Mouse (Mus musculus) spleen, adult 2 months (tissue): ENCODE measurements at regions not wholly inside any gene's neighbourhood (a gene's known extent, or its start where the extent isn't known, plus 50 kb on each side); places are given as distances from the start of the nearest gene placed in this dataset.

ENCODE experiments used
- DNase-seq, 2 experiments: peaks; one replicate each; pipeline versions ENCODE4 v3.0.0 to v3.0.0-alpha.2; 2012 to 2021; ENCODE audit warnings: low spot score in 2 of 2, low read depth in 1 of 2
- H3K27ac ChIP-seq: fragments of 200-500 bp; 2 replicates; pipeline ENCODE4 v1.5.1; 2012; ENCODE audit warnings: low read length, inconsistent platforms; ENCODE audit not compliant: insufficient read depth
- H3K27me3 ChIP-seq: fragments of 200-500 bp; 2 replicates; pipeline ENCODE4 v1.6.1; 2012; ENCODE audit warnings: mild to moderate bottlenecking, moderate library complexity, low read length, inconsistent platforms; ENCODE audit not compliant: control insufficient read depth, insufficient read depth
- H3K36me3 ChIP-seq: fragments of 200-500 bp; 2 replicates; pipeline ENCODE4 v1.6.1; 2012; ENCODE audit warnings: mild to moderate bottlenecking, low read length, inconsistent platforms; ENCODE audit not compliant: control insufficient read depth, insufficient read depth
- H3K4me1 ChIP-seq: fragments of 200-500 bp; 2 replicates; pipeline ENCODE4 v1.6.1; 2011; ENCODE audit warnings: inconsistent platforms; ENCODE audit not compliant: control insufficient read depth, insufficient read depth, insufficient read length
- H3K4me3 ChIP-seq: fragments of 200-500 bp; 2 replicates; pipeline ENCODE4 v1.5.1; 2011; ENCODE audit warnings: mild to moderate bottlenecking, inconsistent platforms; ENCODE audit not compliant: insufficient read depth, insufficient read length; ENCODE audit errors: extremely low read depth
- CTCF ChIP-seq: fragments of 200-500 bp; IDR thresholded peaks from 2 replicates; pipeline ENCODE4 v1.5.1; 2011; ENCODE audit warnings: mild to moderate bottlenecking, inconsistent platforms; ENCODE audit not compliant: insufficient read depth, insufficient read length, insufficient replicate concordance; ENCODE audit errors: extremely low read depth
- POLR2A ChIP-seq: fragments of 200-500 bp; IDR thresholded peaks from 2 replicates; pipeline ENCODE4 v1.6.1; 2011; ENCODE audit warnings: low read depth, low read length, inconsistent platforms
- WGBS: fragments of 180-500 bp; shearing (Covaris S2); methylation state at CpG from one replicate; pipeline ENCODE4 v1.1.7; 2018; 5-methylcytosine and 5-hydroxymethylcytosine counted together

- DNase-seq: no peak
- Histone ChIP-seq H3K4me1 (no peaks in the 10 kb centered on the region), H3K27me3 (no peaks in the 10 kb centered on the region), H3K27ac (no peak overlapping the region), H3K36me3 (no peaks in the 10 kb centered on the region), H3K4me3 (no peak overlapping the region)
- WGBS: 85% methylated on average over 12 of the region's 12 CpGs
- no peak for TF ChIP-seq POLR2A
- no peak for TF ChIP-seq CTCF
Observed at GRCm38 (mm10) chr9:101424974-101425670, 173.5 kb upstream of the Ppp2r3a start.

- Histone ChIP-seq H3K27ac (no peak overlapping the region), H3K27me3 (no peaks in the 10 kb centered on the region), H3K4me3 (no peak overlapping the region), H3K36me3 (no peaks in the 10 kb centered on the region), H3K4me1 (no peaks in the 10 kb centered on the region)
- no peak for DNase-seq
- TF ChIP-seq CTCF: no peak
- TF ChIP-seq POLR2A: no peak
- 87% methylated on average over 5 of the region's 5 CpGs for WGBS
Observed at GRCm38 (mm10) chr9:101423041-101423440, 171.4 kb upstream of the Ppp2r3a start.

GRCm38 (mm10) chr9:101422006-101422405 lies 170.4 kb upstream of the Ppp2r3a start:
- H3K4me1 ChIP-seq: no peaks in the 10 kb centered on the region
- H3K36me3 ChIP-seq: no peaks in the 10 kb centered on the region
- no peak for TF ChIP-seq POLR2A
- no peak for TF ChIP-seq CTCF
- H3K27me3 ChIP-seq: no peaks in the 10 kb centered on the region
- H3K4me3 ChIP-seq: no peak overlapping the region
- DNase-seq: no peak
- H3K27ac ChIP-seq: no peak overlapping the region
- WGBS: 81% methylated on average over 11 of the region's 11 CpGs

GRCm38 (mm10) chr9:101421136-101421535 lies 169.5 kb upstream of the Ppp2r3a start:
- Histone ChIP-seq H3K4me3 (no peak overlapping the region), H3K27me3 (no peaks in the 10 kb centered on the region), H3K27ac (no peak overlapping the region), H3K4me1 (no peaks in the 10 kb centered on the region), H3K36me3 (no peaks in the 10 kb centered on the region)
- DNase-seq: no peak
- WGBS: 89% methylated on average over 7 of the region's 7 CpGs
- no peak for TF ChIP-seq POLR2A
- no peak for TF ChIP-seq CTCF

- H3K27ac ChIP-seq: no peak overlapping the region
- 85% methylated on average over 4 of the region's 4 CpGs for WGBS
- TF ChIP-seq CTCF (no peak), POLR2A (no peak)
- no peaks in the 10 kb centered on the region for H3K27me3 ChIP-seq
- no peaks in the 10 kb centered on the region for H3K4me1 ChIP-seq
- H3K36me3 ChIP-seq: no peaks in the 10 kb centered on the region
- H3K4me3 ChIP-seq: no peak overlapping the region
- no peak for DNase-seq
Observed at GRCm38 (mm10) chr9:101420181-101420580, 168.6 kb upstream of the Ppp2r3a start.

- no peaks in the 10 kb centered on the region for H3K36me3 ChIP-seq
- no peak for TF ChIP-seq POLR2A
- TF ChIP-seq CTCF: no peak
- 84% methylated on average over 2 of the region's 2 CpGs for WGBS
Observed at GRCm38 (mm10) chr9:101417660-101418059, 166.1 kb upstream of the Ppp2r3a start.

GRCm38 (mm10) chr9:101416321-101416720 lies 164.7 kb upstream of the Ppp2r3a start:
- H3K27ac ChIP-seq: no peak overlapping the region
- TF ChIP-seq POLR2A (no peak), CTCF (no peak)
- no peaks in the 10 kb centered on the region for H3K27me3 ChIP-seq
- H3K36me3 ChIP-seq: no peaks in the 10 kb centered on the region
- no peaks in the 10 kb centered on the region for H3K4me1 ChIP-seq
- no peak overlapping the region for H3K4me3 ChIP-seq
- DNase-seq: no peak
- WGBS: 93% methylated on average over 6 of the region's 6 CpGs

More at GRCm38 (mm10) chr9:101417660-101418059, 166.1 kb upstream of the Ppp2r3a start:
- no peaks in the 10 kb centered on the region for H3K4me1 ChIP-seq
- no peak for DNase-seq
- no peak overlapping the region for H3K4me3 ChIP-seq
- no peaks in the 10 kb centered on the region for H3K27me3 ChIP-seq
- no peak overlapping the region for H3K27ac ChIP-seq
